Mouse (Mus musculus) gastrocnemius, postnatal 25 days (tissue): ENCODE data around the gene Smim4. TPM values are rescaled to one million over a fixed set of nuclear protein-coding genes. Genes with fewer than 3 reads are reported as not detected.

Experiments used
- DNase-seq: peaks from one replicate; pipeline ENCODE4 v3.0.0; 2022
- total RNA-seq, 2 experiments: library from RNA; stranded (reverse); gene quantifications; 1 replicate in 1 of 2; 2 replicates in 1 of 2; pipeline ENCODE4 v1.2.3; 2021

Smim4 gene
- total RNA-seq, 2 experiments from 2014 or later = 37.6 to 43.8 TPM

GRCm38 (mm10) chr14:31125106-31126075 lies 3.4 kb downstream of the Smim4 start:
- DNase-seq = peak; percentile 43

GRCm38 (mm10) chr14:31115522-31115921 lies 13.2 kb downstream of the Smim4 start:
- DNase-seq = no peak

- no peak for DNase-seq
These were observed 14.7 kb downstream of the Smim4 start for GRCm38 (mm10) chr14:31114011-31114410.

- DNase-seq = no peak
These were observed 16.6 kb downstream of the Smim4 start for GRCm38 (mm10) chr14:31112187-31112586.

- DNase-seq = no peak
These were observed 18.1 kb downstream of the Smim4 start for GRCm38 (mm10) chr14:31110613-31111012.

GRCm38 (mm10) chr14:31105156-31105555 lies 23.6 kb downstream of the Smim4 start:
- DNase-seq = no peak

GRCm38 (mm10) chr14:31089918-31090317 lies 38.8 kb downstream of the Smim4 start:
- DNase-seq = no peak

GRCm38 (mm10) chr14:31088515-31088914 lies 40.2 kb downstream of the Smim4 start:
- no peak for DNase-seq

- DNase-seq = no peak
These were observed 41.3 kb downstream of the Smim4 start for GRCm38 (mm10) chr14:31087433-31087832.

- no peak for DNase-seq
These were observed 47.6 kb downstream of the Smim4 start for GRCm38 (mm10) chr14:31081147-31081546.

- DNase-seq = no peak
These were observed 49.3 kb downstream of the Smim4 start for GRCm38 (mm10) chr14:31079313-31080028.

GRCm38 (mm10) chr14:31078597-31079208 lies 50.1 kb downstream of the Smim4 start:
- DNase-seq = no peak

- DNase-seq = no peak
These were observed 59.5 kb downstream of the Smim4 start for GRCm38 (mm10) chr14:31069086-31069733.

- no peak for DNase-seq
These were observed 66.5 kb downstream of the Smim4 start for GRCm38 (mm10) chr14:31062277-31062676.

GRCm38 (mm10) chr14:31045817-31046216 lies 82.9 kb downstream of the Smim4 start:
- no peak for DNase-seq

GRCm38 (mm10) chr14:31045296-31045695 lies 83.5 kb downstream of the Smim4 start:
- no peak for DNase-seq

Other genes with a start within 250 kb of the Smim4 start
- gene Mustn1, start 249.8 kb downstream of the Smim4 start, total RNA-seq = 100 to 1,000 TPM in 1 of 2 experiments, 10 to 100 TPM in 1; 54.6 to 343 TPM
- not detected for gene Itih4, start 242.5 kb downstream of the Smim4 start, total RNA-seq
- under 1 TPM; 0.28 to 0.32 TPM for gene Itih3, start 205.2 kb downstream of the Smim4 start, total RNA-seq
- not detected for gene Itih1, start 185.7 kb downstream of the Smim4 start, total RNA-seq
- 1 to 10 TPM; 3.3 TPM for gene Nek4, start 177.6 kb downstream of the Smim4 start, total RNA-seq
- 10 to 100 TPM; 11.5 to 13.7 TPM for gene Glt8d1, start 127.6 kb downstream of the Smim4 start, total RNA-seq
- gene Spcs1, start 127.3 kb downstream of the Smim4 start, total RNA-seq = 100 to 1,000 TPM; 120 to 128 TPM
- 10 to 100 TPM; 39.4 to 46.2 TPM for gene Pbrm1, start 109.8 kb downstream of the Smim4 start, total RNA-seq
- 10 to 100 TPM; 23.7 to 27.3 TPM for gene Gnl3, start 109.8 kb downstream of the Smim4 start, total RNA-seq
- gene Nt5dc2, start 2.1 kb upstream of the Smim4 start, total RNA-seq = 1 to 10 TPM; 2.6 to 4.1 TPM
- 10 to 100 TPM; 15.8 to 26.6 TPM for gene Stab1, start 39.7 kb upstream of the Smim4 start, total RNA-seq
- 100 to 1,000 TPM; 137 to 627 TPM for gene Tnnc1, start 79.4 kb upstream of the Smim4 start, total RNA-seq
- gene Nisch, start 88.0 kb upstream of the Smim4 start, total RNA-seq = 10 to 100 TPM; 63.7 to 67.7 TPM
- gene Sema3g, start 88.9 kb upstream of the Smim4 start, total RNA-seq = 1 to 10 TPM; 6.0 to 6.1 TPM
- 1 to 10 TPM; 5.2 to 6.3 TPM for gene Phf7, start 122.4 kb upstream of the Smim4 start, total RNA-seq
- gene Bap1, start 122.5 kb upstream of the Smim4 start, total RNA-seq = 10 to 100 TPM; 41.2 to 43.0 TPM
- gene Dnah1, start 194.9 kb upstream of the Smim4 start, total RNA-seq = under 1 TPM; 0.16 to 0.18 TPM
- 10 to 100 TPM; 28.4 to 29.3 TPM for gene Capn7, start 207.7 kb upstream of the Smim4 start, total RNA-seq